Comparison of ENCODE assay signal across 8 mouse cellular contexts in the genomic region with DNA sequence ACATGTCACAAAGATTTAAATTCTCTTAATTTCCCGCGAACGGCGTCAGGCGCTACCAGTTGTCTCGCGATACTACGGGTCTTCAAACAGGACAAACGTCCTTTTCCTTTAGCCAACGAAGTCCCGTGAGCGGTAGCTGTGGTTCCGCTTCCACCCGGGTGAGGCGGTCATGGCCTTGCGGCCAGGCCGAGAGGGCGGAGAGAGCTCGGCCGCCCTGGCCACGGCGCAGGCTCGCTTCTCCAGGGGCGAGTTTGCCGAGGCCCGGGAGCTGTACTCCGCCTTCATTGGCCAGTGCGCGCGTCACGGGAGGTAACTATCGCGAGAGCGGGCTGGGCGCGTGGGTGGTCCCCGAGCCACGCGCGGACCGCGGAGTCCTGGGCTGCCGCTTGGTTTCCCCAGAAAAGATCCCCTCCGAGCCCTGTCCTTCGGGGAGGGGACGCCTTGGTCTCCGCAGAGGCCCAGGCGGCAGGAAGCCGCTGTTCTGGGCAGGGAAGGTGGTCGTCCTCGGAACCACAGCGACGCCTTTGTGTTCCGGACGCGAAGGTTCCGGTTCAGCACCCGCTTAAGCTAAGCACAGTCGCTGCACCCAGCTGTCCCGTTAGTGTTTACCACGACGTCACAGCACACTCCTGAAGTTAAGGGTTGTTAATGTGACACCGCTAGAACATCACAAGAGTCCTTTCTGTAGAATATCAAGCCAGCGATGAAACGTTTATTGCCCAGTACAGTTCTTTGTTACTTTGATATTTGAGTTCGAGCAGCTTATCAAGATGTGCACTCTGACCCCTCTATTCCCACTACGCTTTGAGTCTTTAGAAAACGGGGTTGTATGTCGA. TPM values are rescaled to one million over a fixed set of nuclear protein-coding genes. Genes with fewer than 3 reads are reported as not detected.
DNase-seq lines count a peak whose midpoint lies in the region; ATAC-seq lines count a peak whose summit lies in the region.

A gene (plus strand): TSS at position 110 of the 836 bp plus-strand sequence.

- intact Hi-C loops in left cerebral cortex, postnatal 14 days (cut with DNase I): no loop called here

- WGBS in intestine, embryonic 14.5 days: under 1% methylated on average over 69 of the region's 69 CpGs

- H3K4me3 ChIP-seq in intestine, embryonic 14.5 days (ENCODE audit: low read depth, low read length): peak within 1 kb of the TSS; percentile 41

- H3K27ac ChIP-seq in intestine, embryonic 14.5 days (ENCODE audit: low read depth): peak within 1 kb of the TSS; percentile 93

- ATAC-seq in intestine, embryonic 14.5 days (replicated peaks; ENCODE audit: low FRiP score, low TSS enrichment, low read depth): peak; percentile 95

- H3K36me3 ChIP-seq in intestine, embryonic 14.5 days (ENCODE audit: control insufficient read depth, insufficient read depth, low read length): no peaks in the 10 kb centered on the region

- DNase-seq in adrenal gland, adult 18-20 months (ENCODE audit: low spot score in 2 of 2): peak; percentile 95
- DNase-seq in embryo, embryonic 11 days: peak; percentile 96
- peak; percentile 93 for DNase-seq in gastrocnemius, postnatal 25 days
- DNase-seq in intestine, embryonic 14.5 days (ENCODE audit: low spot score): peak; percentile 99
- DNase-seq in left cerebral cortex, postnatal 14 days (ENCODE audit: low spot score in 2 of 2): peak; percentile 95 to 96
- peak; percentile 96 for DNase-seq in mesoderm, embryonic 11.5 days (ENCODE audit: low read depth, low spot score)
- peak; percentile 90 to 91 for DNase-seq in right cerebral cortex, postnatal 36 days (ENCODE audit: low spot score in 2 of 2)
- peak; percentile 94 for DNase-seq in yolk sac, embryonic 10.5 days (ENCODE audit: low spot score)

- H3K27me3 ChIP-seq in intestine, embryonic 14.5 days (replicated peaks; ENCODE audit: control insufficient read depth, insufficient read depth, low read length): no peaks in the 10 kb centered on the region

- peak within 1 kb of the TSS; percentile 84 for H3K4me2 ChIP-seq in intestine, embryonic 14.5 days (ENCODE audit: low read length)

- H3K4me1 ChIP-seq in intestine, embryonic 14.5 days (replicated peaks; ENCODE audit: control insufficient read depth, insufficient read depth, low read length): no peaks in the 10 kb centered on the region

- no peaks in the 10 kb centered on the region for H3K9me3 ChIP-seq in intestine, embryonic 14.5 days (ENCODE audit: control insufficient read depth, low read length)

- H3K9ac ChIP-seq in intestine, embryonic 14.5 days (ENCODE audit: low read length): peak within 1 kb of the TSS; percentile 87

RNA-seq across cellular contexts. Expression of the gene that starts here (rescaled TPM):
- total RNA-seq in adrenal gland, adult 18-20 months (2021): 10 to 100 TPM; 11.9 to 13.0 TPM
- total RNA-seq in gastrocnemius, postnatal 25 days (2021): 10 to 100 TPM; 16.5 to 19.8 TPM
- polyA plus RNA-seq in intestine, embryonic 14.5 days (2014; fragmentation: Nextera tagmentation; extraction: Ambion mirVana): 25.3 and 25.6 TPM in 2 replicates
- total RNA-seq in left cerebral cortex, postnatal 14 days (2021): 1 to 10 TPM; 3.1 to 4.3 TPM

Comparison
In these comparisons a context has a peak if more than half of its experiments do, and no peak if none do; other contexts are left out.
1. Peak in every context shown above with its lines: DNase-seq, ATAC-seq, H3K4me3 ChIP-seq and H3K27ac ChIP-seq.